18 mouse cellular contexts compared by ENCODE assay signal in the genomic region with DNA sequence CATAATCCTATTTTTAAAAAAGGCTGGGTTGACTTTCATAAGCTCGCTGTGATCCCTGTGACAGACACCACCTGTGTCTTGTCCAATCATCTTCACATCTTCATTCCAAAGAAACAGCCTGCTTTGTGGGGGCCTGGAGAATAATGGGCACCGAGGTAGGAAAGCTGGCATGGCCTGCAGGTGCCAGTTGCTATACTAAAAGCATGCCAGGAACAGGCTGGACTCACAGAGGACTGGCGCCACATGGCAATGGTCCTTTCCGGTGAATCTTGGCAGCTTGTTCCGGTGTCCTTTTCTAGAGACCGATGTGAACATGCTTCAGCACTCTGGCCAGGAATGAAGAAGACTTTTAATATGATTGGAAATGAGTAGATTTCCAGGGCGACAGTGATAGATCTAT.
A peak's percentile ranks its signal among the peaks of the same experiment; 100 is the strongest.
DNase-seq lines count a peak whose midpoint lies in the region; ATAC-seq lines count a peak whose summit lies in the region.
"Had no signal": no experiment of that assay in that cellular context is flagged by ENCODE, and none has a peak within 500 bp of the region (broad histone marks: within the 10 kb centered on the region; RNA-seq: fewer than 3 reads in every experiment).

No protein-coding gene starts in this region.

- no peak overlapping the region for H3K27ac ChIP-seq in kidney, embryonic 14.5 days (ENCODE audit: low read depth, low read length)
- H3K27ac ChIP-seq: embryonic facial prominence, embryonic 15.5 days; heart, adult 2 months; hindbrain, embryonic 12.5 days; limb, embryonic 10.5 days; liver, embryonic 13.5 days; lung, embryonic 15.5 days had no signal

- no peak overlapping the region for H3K9ac ChIP-seq in kidney, embryonic 14.5 days (ENCODE audit: low read depth, low read length)
- H3K9ac ChIP-seq: embryonic facial prominence, embryonic 15.5 days; hindbrain, embryonic 12.5 days; liver, embryonic 13.5 days; lung, embryonic 15.5 days had no signal

- DNase-seq in kidney, adult 18-20 months = peak; percentile 33
- DNase-seq in brain, adult 2 months (ENCODE audit: low read depth, low spot score) = peak; percentile 97
- DNase-seq in cerebellum, adult 11 months = peak; percentile 92
- DNase-seq in cerebellum, postnatal 14 days = peak; percentile 94 to 96
- no peak for DNase-seq in T-cell, adult 2 months (ENCODE audit: low spot score)
- no peak for DNase-seq in right cerebral cortex, postnatal 25 days
- DNase-seq in c-Kit-positive CD71-positive TER-119-positive erythroid progenitor cells, embryonic 14.5 days (ENCODE audit: low spot score) = no peak
- DNase-seq: heart, adult 2 months; heart, postnatal 10 days; liver, embryonic 13.5 days; midbrain, embryonic 14.5 days; thymus, postnatal 4 days had no signal

- H3K27me3 ChIP-seq in kidney, embryonic 14.5 days (ENCODE audit: control insufficient read depth, insufficient read depth, low read length) = no peaks in the 10 kb centered on the region
- H3K27me3 ChIP-seq: embryonic facial prominence, embryonic 15.5 days; hindbrain, embryonic 12.5 days; lung, embryonic 15.5 days had no signal

- no peaks in the 10 kb centered on the region for H3K36me3 ChIP-seq in kidney, embryonic 14.5 days (ENCODE audit: control insufficient read depth, insufficient read depth, low read length)
- H3K36me3 ChIP-seq: hindbrain, embryonic 12.5 days; liver, embryonic 13.5 days; lung, embryonic 15.5 days had no signal

- no peak for ATAC-seq in kidney, embryonic 14.5 days (ENCODE audit: low FRiP score, low TSS enrichment)
- ATAC-seq: intestine, postnatal 0 days had no signal

- H3K4me1 ChIP-seq in kidney, embryonic 14.5 days (ENCODE audit: control insufficient read depth, insufficient read depth, low read length) = no peaks in the 10 kb centered on the region
- H3K4me1 ChIP-seq: hindbrain, embryonic 12.5 days; liver, embryonic 13.5 days had no signal

- no peak overlapping the region for H3K4me3 ChIP-seq in kidney, embryonic 14.5 days (ENCODE audit: low read length)
- H3K4me3 ChIP-seq: embryonic facial prominence, embryonic 15.5 days; heart, adult 2 months; hindbrain, embryonic 12.5 days; limb, embryonic 10.5 days; liver, embryonic 13.5 days; lung, embryonic 15.5 days had no signal

- 88% methylated on average over 7 of the region's 7 CpGs for WGBS in kidney, embryonic 14.5 days

- H3K9me3 ChIP-seq in kidney, embryonic 14.5 days (ENCODE audit: control insufficient read depth, low read length) = no peaks in the 10 kb centered on the region
- H3K9me3 ChIP-seq: embryonic facial prominence, embryonic 15.5 days; hindbrain, embryonic 12.5 days; limb, embryonic 10.5 days; liver, embryonic 13.5 days; lung, embryonic 15.5 days had no signal

- H3K4me2 ChIP-seq in kidney, embryonic 14.5 days (replicated peaks; ENCODE audit: low read depth, low read length) = no peak overlapping the region
- H3K4me2 ChIP-seq: embryonic facial prominence, embryonic 15.5 days; hindbrain, embryonic 12.5 days; liver, embryonic 13.5 days; lung, embryonic 15.5 days had no signal

Comparison
In these comparisons a context has a peak if more than half of its experiments do, and no peak if none do; other contexts are left out.
1. DNase-seq: peak in kidney, adult 18-20 months (single experiment), brain, adult 2 months (single experiment), cerebellum, adult 11 months (single experiment) and cerebellum, postnatal 14 days (2 of 2); none in T-cell, adult 2 months (single experiment), right cerebral cortex, postnatal 25 days (single experiment) and c-Kit-positive CD71-positive TER-119-positive erythroid progenitor cells, embryonic 14.5 days (single experiment).